Mouse (Mus musculus): ENCODE results near the gene Tmem238. TPM values are rescaled to one million over a fixed set of nuclear protein-coding genes. Genes with fewer than 3 reads are reported as not detected.

Tmem238 gene
- total RNA-seq, 2 experiments from 2014 or later: 10.4 to 11.3 TPM

- DNase-seq: peak; percentile 95
These were observed 3.1 kb upstream of the Tmem238 start, which contains the start of gene Rpl28 for GRCm38 (mm10) chr7:4792278-4793212. Gene Rpl28 (plus strand): TSS chr7:4792874.

- peak; percentile 79 for DNase-seq
These were observed 689 bp downstream of the Tmem238 start for GRCm38 (mm10) chr7:4788499-4789435.

- DNase-seq: no peak
These were observed 5.7 kb downstream of the Tmem238 start for GRCm38 (mm10) chr7:4783667-4784268.

- DNase-seq: no peak
These were observed 6.7 kb downstream of the Tmem238 start, which contains the start of the genes Il11 and Tmem190 for GRCm38 (mm10) chr7:4782759-4783158. Gene Il11 (minus strand): TSS chr7:4782859. Gene Tmem190 (plus strand): TSS chr7:4782937.

GRCm38 (mm10) chr7:4782130-4782529, 7.3 kb downstream of the Tmem238 start:
- DNase-seq: no peak

- DNase-seq: no peak
These were observed 9.5 kb downstream of the Tmem238 start for GRCm38 (mm10) chr7:4779921-4780320.

- no peak for DNase-seq
These were observed 11.4 kb downstream of the Tmem238 start for GRCm38 (mm10) chr7:4777851-4778637.

- DNase-seq: peak; percentile 75
These were observed 12.3 kb downstream of the Tmem238 start for GRCm38 (mm10) chr7:4776861-4777830.

- no peak for DNase-seq
These were observed 13.3 kb downstream of the Tmem238 start for GRCm38 (mm10) chr7:4776131-4776530.

GRCm38 (mm10) chr7:4771202-4771601, 18.3 kb downstream of the Tmem238 start, which contains the start of gene Fam71e2:
Gene Fam71e2 (minus strand): TSS chr7:4771302.
- no peak for DNase-seq

GRCm38 (mm10) chr7:4764946-4765710, 24.3 kb downstream of the Tmem238 start:
- no peak for DNase-seq

- DNase-seq: no peak
These were observed 29.8 kb downstream of the Tmem238 start for GRCm38 (mm10) chr7:4759670-4760069.

- peak; percentile 86 for DNase-seq
These were observed 36.5 kb downstream of the Tmem238 start, which contains the start of gene Cox6b2 for GRCm38 (mm10) chr7:4752821-4753570. Gene Cox6b2 (minus strand): TSS chr7:4753094.

- DNase-seq: peak; percentile 80
These were observed 37.3 kb downstream of the Tmem238 start for GRCm38 (mm10) chr7:4751971-4752820.

- no peak for DNase-seq
These were observed 40.3 kb downstream of the Tmem238 start for GRCm38 (mm10) chr7:4749169-4749568.

GRCm38 (mm10) chr7:4748321-4748720, 41.1 kb downstream of the Tmem238 start:
- no peak for DNase-seq
